Mouse (Mus musculus): ENCODE data around the gene Kcnn1.

Kcnn1 gene

GRCm38 (mm10) chr8:70893656-70894384, 30.8 kb upstream of the Kcnn1 start:
- DNase-seq (ENCODE audit: extremely low spot score, low read depth, low spot score) = no peak

GRCm38 (mm10) chr8:70892896-70893655, 30.0 kb upstream of the Kcnn1 start:
- DNase-seq (ENCODE audit: extremely low spot score, low read depth, low spot score) = no peak

GRCm38 (mm10) chr8:70892022-70892895, 29.2 kb upstream of the Kcnn1 start, which contains the start of gene Slc5a5:
Gene Slc5a5 (minus strand): TSS chr8:70892757.
- no peak for DNase-seq (ENCODE audit: extremely low spot score, low read depth, low spot score)

GRCm38 (mm10) chr8:70891356-70891755, 28.3 kb upstream of the Kcnn1 start:
- no peak for DNase-seq (ENCODE audit: extremely low spot score, low read depth, low spot score)

- no peak for DNase-seq (ENCODE audit: extremely low spot score, low read depth, low spot score)
Observed at GRCm38 (mm10) chr8:70890656-70891055, 27.6 kb upstream of the Kcnn1 start.

GRCm38 (mm10) chr8:70887669-70888068, 24.6 kb upstream of the Kcnn1 start:
- no peak for DNase-seq (ENCODE audit: extremely low spot score, low read depth, low spot score)

- DNase-seq (ENCODE audit: extremely low spot score, low read depth, low spot score) = no peak
Observed at GRCm38 (mm10) chr8:70885612-70886011, 22.6 kb upstream of the Kcnn1 start.

- no peak for DNase-seq (ENCODE audit: extremely low spot score, low read depth, low spot score)
Observed at GRCm38 (mm10) chr8:70884683-70885082, 21.6 kb upstream of the Kcnn1 start.

GRCm38 (mm10) chr8:70884186-70884585, 21.1 kb upstream of the Kcnn1 start:
- DNase-seq (ENCODE audit: extremely low spot score, low read depth, low spot score) = no peak

GRCm38 (mm10) chr8:70880546-70880945, 17.5 kb upstream of the Kcnn1 start:
- DNase-seq (ENCODE audit: extremely low spot score, low read depth, low spot score) = no peak

- no peak for DNase-seq (ENCODE audit: extremely low spot score, low read depth, low spot score)
Observed at GRCm38 (mm10) chr8:70880126-70880525, 17.1 kb upstream of the Kcnn1 start.

- DNase-seq (ENCODE audit: extremely low spot score, low read depth, low spot score) = no peak
Observed at GRCm38 (mm10) chr8:70879500-70879899, 16.4 kb upstream of the Kcnn1 start.

GRCm38 (mm10) chr8:70878178-70878577, 15.1 kb upstream of the Kcnn1 start:
- DNase-seq (ENCODE audit: extremely low spot score, low read depth, low spot score) = no peak

- no peak for DNase-seq (ENCODE audit: extremely low spot score, low read depth, low spot score)
Observed at GRCm38 (mm10) chr8:70876382-70876781, 13.3 kb upstream of the Kcnn1 start.

- no peak for DNase-seq (ENCODE audit: extremely low spot score, low read depth, low spot score)
Observed at GRCm38 (mm10) chr8:70874441-70874840, 11.4 kb upstream of the Kcnn1 start.

GRCm38 (mm10) chr8:70873364-70873985, 10.4 kb upstream of the Kcnn1 start, which contains the start of gene Ccdc124:
Gene Ccdc124 (minus strand): TSS chr8:70873935.
- peak; percentile 96 for DNase-seq (ENCODE audit: extremely low spot score, low read depth, low spot score)

GRCm38 (mm10) chr8:70872643-70873363, 9.7 kb upstream of the Kcnn1 start:
- no peak for DNase-seq (ENCODE audit: extremely low spot score, low read depth, low spot score)

GRCm38 (mm10) chr8:70871195-70871807, 8.2 kb upstream of the Kcnn1 start:
- no peak for DNase-seq (ENCODE audit: extremely low spot score, low read depth, low spot score)

GRCm38 (mm10) chr8:70869601-70870041, 6.6 kb upstream of the Kcnn1 start:
- DNase-seq (ENCODE audit: extremely low spot score, low read depth, low spot score) = no peak

GRCm38 (mm10) chr8:70869199-70869571, 6.1 kb upstream of the Kcnn1 start:
- no peak for DNase-seq (ENCODE audit: extremely low spot score, low read depth, low spot score)
